Mouse (Mus musculus) duodenum, adult 2 months (tissue): ENCODE data around the gene Myh8. TPM values are rescaled to one million over a fixed set of nuclear protein-coding genes. Genes with fewer than 3 reads are reported as not detected.

ENCODE experiments used
- polyA plus RNA-seq: library from polyadenylated mRNA; depleted of rRNA; stranded (reverse); fragments of >200 nt; gene quantifications from 2 replicates; pipeline ENCODE4 v1.2.3, GENCODE M21; 2012; ENCODE audit warnings: low replicate concordance; rRNA removed

The Myh8 gene
- polyA plus RNA-seq, result not detected in 2 replicates

GRCm38 (mm10) chr11:67276601-67277174 is at the start of gene Myh8:
Gene Myh8, plus strand, starts transcription at chr11:67277124.

GRCm38 (mm10) chr11:67237481-67238079 is 39.3 kb upstream of the Myh8 start, which contains the start of gene Myh4:
Gene Myh4, plus strand, starts transcription at chr11:67238029.

GRCm38 (mm10) chr11:67321358-67321757 is 44.4 kb downstream of the Myh8 start, which contains the start of gene Myh13:
Gene Myh13, plus strand, starts transcription at chr11:67321658.

Other genes with a start within 250 kb of the Myh8 start
- gene Adprm, start 224.5 kb upstream of the Myh8 start, polyA plus RNA-seq, result 5.8 and 9.4 TPM in 2 replicates
- gene Sco1, start 224.5 kb upstream of the Myh8 start, polyA plus RNA-seq, result 8.1 and 10.3 TPM in 2 replicates
- gene Myh3, start 198.8 kb upstream of the Myh8 start, polyA plus RNA-seq, result 0.01 TPM in 1 of 2 replicates, not detected in the other
- gene Myh2, start 106.1 kb upstream of the Myh8 start, polyA plus RNA-seq, result not detected in 2 replicates
- gene Myh1, start 77.1 kb upstream of the Myh8 start, polyA plus RNA-seq, result not detected in 2 replicates
- gene Myh4, start 39.1 kb upstream of the Myh8 start, polyA plus RNA-seq, result not detected in 2 replicates
- not detected in 2 replicates for gene Myh13, start 44.5 kb downstream of the Myh8 start, polyA plus RNA-seq
- gene Gas7, start 178.3 kb downstream of the Myh8 start, polyA plus RNA-seq, result 1.3 and 1.9 TPM in 2 replicates